Mouse (Mus musculus): Measurements from ENCODE around the gene Glrp1. TPM values are rescaled to one million over a fixed set of nuclear protein-coding genes. Genes with fewer than 3 reads are reported as not detected.

Glrp1 gene
- total RNA-seq, 2 experiments from 2014 or later = not detected

DNA sequence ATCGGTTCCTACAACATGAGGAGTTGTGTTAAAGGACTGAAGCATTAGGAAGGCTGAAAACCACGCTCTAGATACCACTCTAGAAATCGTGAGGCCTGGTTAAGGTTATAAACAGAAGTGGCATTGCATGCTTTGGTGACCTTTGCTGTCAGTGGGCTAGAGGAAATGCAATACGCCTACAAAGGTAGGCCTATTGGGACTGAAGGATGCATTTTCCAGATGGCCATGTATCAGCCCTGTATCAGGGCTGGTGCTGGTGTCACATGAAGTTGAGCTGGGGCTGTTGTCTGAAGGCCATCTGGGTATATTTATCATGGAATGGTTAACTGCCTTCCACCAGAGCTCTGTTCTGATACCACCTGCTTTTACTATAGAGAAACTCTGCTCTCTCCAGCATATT is 23.5 kb downstream of the Glrp1 start:
- H3K27ac ChIP-seq = no peak overlapping the region
- H3K4me3 ChIP-seq = no peak overlapping the region
- TF ChIP-seq CTCF (conservative IDR thresholded peaks at IDR 0.05) = no peak
- DNase-seq (ENCODE audit: low spot score in 2 of 2) = no peak

- Histone ChIP-seq H3K4me3 (no peak overlapping the region), H3K27ac (no peak overlapping the region)
- TF ChIP-seq CTCF (conservative IDR thresholded peaks at IDR 0.05) = no peak
- peak in 1 of 2 experiments; percentile 22 for DNase-seq (ENCODE audit: low spot score in 2 of 2)
Measured at GRCm38 (mm10) chr1:88484059-88484458, 25.8 kb downstream of the Glrp1 start.

- no peak overlapping the region for H3K27ac ChIP-seq
- no peak for TF ChIP-seq CTCF (conservative IDR thresholded peaks at IDR 0.05)
- no peak for DNase-seq (ENCODE audit: low spot score in 2 of 2)
Measured at GRCm38 (mm10) chr1:88482142-88483099, 27.4 kb downstream of the Glrp1 start.

GRCm38 (mm10) chr1:88480594-88480993 is 29.3 kb downstream of the Glrp1 start:
- DNase-seq (ENCODE audit: low spot score in 2 of 2) = no peak
- TF ChIP-seq CTCF (conservative IDR thresholded peaks at IDR 0.05) = no peak
- no peak overlapping the region for H3K4me3 ChIP-seq
- H3K27ac ChIP-seq = no peak overlapping the region

More at GRCm38 (mm10) chr1:88482142-88483099, 27.4 kb downstream of the Glrp1 start:
- H3K4me3 ChIP-seq = no peak overlapping the region

- Histone ChIP-seq H3K27ac (no peak overlapping the region), H3K4me3 (no peak overlapping the region)
- TF ChIP-seq CTCF (conservative IDR thresholded peaks at IDR 0.05) = no peak
- no peak for DNase-seq (ENCODE audit: low spot score in 2 of 2)
Measured at GRCm38 (mm10) chr1:88478205-88478604, 31.7 kb downstream of the Glrp1 start.

GRCm38 (mm10) chr1:88476554-88477085 is 33.2 kb downstream of the Glrp1 start:
- no peak overlapping the region for H3K4me3 ChIP-seq
- no peak for DNase-seq (ENCODE audit: low spot score in 2 of 2)
- no peak for TF ChIP-seq CTCF (conservative IDR thresholded peaks at IDR 0.05)
- H3K27ac ChIP-seq = no peak overlapping the region

- H3K27ac ChIP-seq = no peak overlapping the region
- no peak for TF ChIP-seq CTCF (conservative IDR thresholded peaks at IDR 0.05)
- no peak overlapping the region for H3K4me3 ChIP-seq
- DNase-seq (ENCODE audit: low spot score in 2 of 2) = no peak
Measured at GRCm38 (mm10) chr1:88475502-88475953, 34.3 kb downstream of the Glrp1 start.

GRCm38 (mm10) chr1:88474598-88474997 is 35.3 kb downstream of the Glrp1 start:
- no peak for DNase-seq (ENCODE audit: low spot score in 2 of 2)
- Histone ChIP-seq H3K4me3 (no peak overlapping the region), H3K27ac (no peak overlapping the region)
- TF ChIP-seq CTCF (conservative IDR thresholded peaks at IDR 0.05) = no peak

DNA sequence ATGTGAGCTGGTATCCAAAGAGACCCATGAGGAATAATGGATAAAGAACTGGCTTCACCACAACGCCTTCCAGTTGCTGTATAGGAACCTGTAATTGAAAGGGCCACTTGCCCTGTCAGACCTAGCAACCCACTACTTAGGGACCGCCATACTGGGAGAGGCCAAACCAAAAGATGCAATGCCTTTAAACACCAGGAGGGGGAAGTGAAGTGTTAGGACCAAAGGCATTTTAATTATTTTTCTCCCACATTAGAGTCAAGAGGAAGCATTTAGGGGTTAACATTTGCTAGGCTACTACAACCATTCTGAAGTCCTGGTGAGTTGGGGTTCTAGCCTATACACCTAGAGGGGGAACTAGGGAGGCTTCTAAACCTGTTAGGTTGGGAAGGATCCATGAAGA is 36.0 kb downstream of the Glrp1 start:
- TF ChIP-seq CTCF (conservative IDR thresholded peaks at IDR 0.05) = peak; percentile 59
- DNase-seq (ENCODE audit: low spot score in 2 of 2) = no peak
- no peak overlapping the region for H3K4me3 ChIP-seq
- H3K27ac ChIP-seq = no peak overlapping the region

- DNase-seq (ENCODE audit: low spot score in 2 of 2) = no peak
- no peak for TF ChIP-seq CTCF (conservative IDR thresholded peaks at IDR 0.05)
Measured at GRCm38 (mm10) chr1:88472258-88472657, 37.6 kb downstream of the Glrp1 start.

GRCm38 (mm10) chr1:88469746-88470145 is 40.1 kb downstream of the Glrp1 start:
- no peak for DNase-seq (ENCODE audit: low spot score in 2 of 2)
- no peak overlapping the region for H3K4me3 ChIP-seq
- no peak overlapping the region for H3K27ac ChIP-seq
- TF ChIP-seq CTCF (conservative IDR thresholded peaks at IDR 0.05) = no peak

More at GRCm38 (mm10) chr1:88472258-88472657, 37.6 kb downstream of the Glrp1 start:
- H3K27ac ChIP-seq = no peak overlapping the region
- no peak overlapping the region for H3K4me3 ChIP-seq

DNA sequence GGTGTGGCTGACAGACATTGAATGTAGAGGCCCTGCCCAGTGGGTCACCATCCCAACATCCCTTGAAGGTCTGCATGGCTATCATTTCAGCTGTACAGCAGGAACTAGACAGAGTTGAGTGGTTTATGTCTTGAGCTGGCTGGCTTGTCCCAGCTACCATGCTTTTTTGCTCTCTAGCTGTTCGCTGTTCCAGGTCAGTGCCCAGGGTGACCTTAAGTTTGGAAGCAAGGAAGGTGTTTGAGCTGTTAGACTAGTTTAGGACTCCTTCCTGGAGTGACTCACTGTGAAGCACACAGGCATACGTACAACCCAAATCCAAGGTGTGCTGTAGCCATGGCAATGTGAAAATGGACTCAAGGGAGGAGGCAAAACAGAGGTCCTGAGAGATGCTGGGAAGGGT is 41.5 kb downstream of the Glrp1 start:
- DNase-seq (ENCODE audit: low spot score in 2 of 2) = no peak
- Histone ChIP-seq H3K27ac (no peak overlapping the region), H3K4me3 (no peak overlapping the region)
- TF ChIP-seq CTCF (conservative IDR thresholded peaks at IDR 0.05) = no peak

- DNase-seq (ENCODE audit: low spot score in 2 of 2) = no peak
- Histone ChIP-seq H3K4me3 (no peak overlapping the region), H3K27ac (no peak overlapping the region)
- TF ChIP-seq CTCF (conservative IDR thresholded peaks at IDR 0.05) = no peak
Measured at GRCm38 (mm10) chr1:88467866-88468265, 42.0 kb downstream of the Glrp1 start.
